Mouse (Mus musculus): ENCODE results near the gene Hsd17b14. TPM values are rescaled to one million over a fixed set of nuclear protein-coding genes. Genes with fewer than 3 reads are reported as not detected.

Gene Hsd17b14
- polyA plus RNA-seq, 1 experiment from 2014 or later = 0.52 TPM

DNA sequence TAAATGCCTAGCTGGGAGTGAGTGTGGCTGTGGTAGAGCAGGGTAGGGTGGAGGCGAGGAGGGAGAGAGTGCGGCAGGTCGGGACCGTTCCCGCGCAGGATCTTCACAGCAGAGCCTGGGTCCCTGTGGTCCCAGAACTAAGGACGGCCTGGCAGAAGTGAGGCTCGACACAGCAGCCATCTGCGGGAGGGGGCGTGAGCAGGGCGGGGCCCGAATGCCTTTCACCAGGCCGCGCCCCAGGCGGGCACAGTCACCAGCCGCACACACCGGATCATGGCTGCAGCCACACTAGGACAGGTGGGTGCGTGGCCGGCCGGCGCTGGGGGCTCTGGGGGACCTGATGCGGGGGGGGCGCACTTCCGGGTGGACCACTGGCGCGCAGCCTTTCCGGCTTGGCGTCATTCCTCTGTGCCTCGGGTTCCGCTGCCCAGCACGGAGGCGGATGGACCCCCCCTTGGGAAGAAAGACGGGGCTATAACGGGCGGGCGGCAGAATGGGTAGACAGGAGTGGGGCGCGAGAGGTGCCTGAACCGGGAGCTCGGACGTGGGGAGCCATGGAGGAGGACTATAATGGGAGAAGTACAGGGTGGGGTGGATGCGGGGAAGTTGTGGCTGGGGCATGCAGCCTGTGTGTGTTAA, 15.5 kb downstream of the Hsd17b14 start, which contains the start of gene Bcat2:
TSS of gene Bcat2 (plus strand) at position 51 of the 639 bp plus-strand sequence.
- H3K4me1 ChIP-seq (replicated peaks) = peaks cover 35% of the 10 kb centered on the region
- peak within 1 kb of the TSS; percentile 69 for H3K4me3 ChIP-seq
- 3% methylated on average over 42 of the region's 42 CpGs for WGBS
- H3K27me3 ChIP-seq = no peaks in the 10 kb centered on the region
- H3K36me3 ChIP-seq = no peaks in the 10 kb centered on the region
- peak within 1 kb of the TSS; percentile 90 for H3K9ac ChIP-seq
- no peaks in the 10 kb centered on the region for H3K9me3 ChIP-seq
- peak within 1 kb of the TSS; percentile 70 for H3K4me2 ChIP-seq
- ATAC-seq (ENCODE audit: low read depth) = peak; percentile 61; the same call in 1 of the 2 replicates
- peak within 1 kb of the TSS; percentile 89 for H3K27ac ChIP-seq (replicated peaks)

DNA sequence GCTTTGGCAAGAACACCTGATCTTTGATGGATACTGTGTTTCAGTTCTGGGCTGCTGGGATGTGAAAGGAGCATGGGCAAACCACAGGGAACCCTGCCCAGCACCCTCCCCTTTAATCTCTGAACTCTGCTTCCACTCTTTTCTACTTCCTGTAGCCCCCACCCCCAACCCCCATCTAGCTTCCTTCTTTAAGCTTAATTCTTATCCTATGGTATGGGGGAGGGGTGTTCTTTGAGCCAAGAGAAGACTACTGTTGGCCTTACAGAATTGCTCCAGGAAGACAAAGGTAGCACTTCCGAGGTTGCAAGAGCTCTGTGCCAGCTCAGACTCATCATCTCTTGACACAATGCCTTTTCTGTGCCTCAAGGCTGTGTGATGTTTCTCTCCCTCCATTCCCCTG, 17.3 kb downstream of the Hsd17b14 start:
- no peak overlapping the region for H3K4me3 ChIP-seq
- H3K27ac ChIP-seq (replicated peaks) = no peak overlapping the region
- no peak for ATAC-seq (ENCODE audit: low read depth)
- 56% methylated on average over 1 of the region's 1 CpGs for WGBS
- H3K27me3 ChIP-seq = no peaks in the 10 kb centered on the region
- H3K4me1 ChIP-seq (replicated peaks) = peaks cover 35% of the 10 kb centered on the region
- peaks cover 14% of the 10 kb centered on the region for H3K36me3 ChIP-seq
- no peaks in the 10 kb centered on the region for H3K9me3 ChIP-seq
- no peak overlapping the region for H3K9ac ChIP-seq
- 0 out of 2 replicates have a peak overlapping the region, but pooled peaks have one; percentile 70 for H3K4me2 ChIP-seq

DNA sequence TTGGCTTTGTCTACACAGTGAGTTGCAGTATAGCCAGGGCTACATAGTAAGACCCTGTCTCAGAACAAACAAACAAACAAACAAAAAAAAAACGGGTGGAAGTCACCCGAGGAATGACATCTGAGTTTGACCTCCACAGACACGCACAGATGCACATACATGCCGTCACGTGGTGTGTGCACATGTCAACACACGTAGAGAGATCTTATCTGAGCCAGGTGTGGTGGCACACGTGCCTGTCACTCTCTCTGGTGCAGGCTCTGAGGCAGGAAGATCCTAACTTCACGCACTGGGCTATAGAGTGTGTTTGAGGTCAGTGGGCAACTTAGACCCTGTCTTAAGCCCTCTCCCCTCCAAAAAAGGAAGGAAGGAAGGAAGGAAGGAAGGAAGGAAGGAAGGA, 19.3 kb downstream of the Hsd17b14 start:
- Histone ChIP-seq H3K9ac (no peak overlapping the region), H3K36me3 (peaks cover 19% of the 10 kb centered on the region), H3K27ac (replicated peaks) (no peak overlapping the region), H3K4me2 (no peak overlapping the region), H3K27me3 (no peaks in the 10 kb centered on the region), H3K4me1 (replicated peaks) (peaks cover 19% of the 10 kb centered on the region), H3K9me3 (no peaks in the 10 kb centered on the region), H3K4me3 (no peak overlapping the region)
- WGBS = 86% methylated on average over 8 of the region's 8 CpGs
- ATAC-seq (ENCODE audit: low read depth) = no peak

DNA sequence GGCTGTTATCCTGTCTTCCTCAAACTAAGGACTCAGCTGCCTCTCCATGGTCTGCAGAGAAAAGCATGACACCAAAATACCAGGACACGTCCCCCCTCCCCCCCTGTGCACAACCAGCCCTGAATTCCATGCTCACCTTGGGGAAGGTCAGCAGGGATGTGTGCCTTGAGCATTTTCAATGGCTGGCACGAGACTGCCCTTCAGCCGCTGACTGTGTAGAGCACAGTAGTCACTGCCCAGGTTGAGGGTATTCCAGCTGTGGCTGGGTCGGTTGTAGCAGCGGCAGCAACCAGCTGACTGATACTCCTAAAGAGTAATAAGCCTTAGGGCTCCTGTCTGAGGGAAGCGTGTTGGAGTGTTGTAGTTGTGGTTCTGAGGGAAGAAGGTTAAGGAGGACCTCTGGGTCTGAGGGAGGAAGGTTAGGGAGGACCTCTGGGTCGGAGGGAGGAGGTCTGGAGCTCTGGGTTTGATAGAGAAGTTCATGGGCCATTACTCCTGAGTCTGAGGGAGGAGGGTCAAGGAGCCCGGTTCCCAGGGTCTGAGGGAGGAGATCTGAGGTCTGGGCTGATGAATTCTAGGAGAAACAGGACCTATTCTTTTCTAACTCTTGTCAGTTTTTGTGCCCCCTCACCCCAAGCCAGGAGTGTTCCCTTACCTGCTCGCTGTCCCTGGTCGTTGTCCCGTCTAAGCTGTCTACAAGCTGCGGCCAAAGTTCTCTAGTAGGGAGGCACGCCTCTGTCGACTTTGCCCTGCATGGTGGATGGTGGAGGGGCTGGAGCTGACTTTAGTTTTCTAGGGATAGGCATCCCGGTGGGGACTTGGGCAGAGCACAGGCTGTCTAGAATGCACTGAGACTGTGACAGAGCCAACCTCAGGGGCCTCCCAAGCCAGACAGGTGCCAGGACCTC, 20.0 kb downstream of the Hsd17b14 start:
- no peak overlapping the region for H3K4me2 ChIP-seq
- WGBS = 86% methylated on average over 15 of the region's 15 CpGs
- ATAC-seq (ENCODE audit: low read depth) = no peak
- no peak overlapping the region for H3K27ac ChIP-seq (replicated peaks)
- no peak overlapping the region for H3K4me3 ChIP-seq
- H3K9ac ChIP-seq = 0 out of 2 replicates have a peak overlapping the region, but pooled peaks have one; percentile 26
- no peaks in the 10 kb centered on the region for H3K27me3 ChIP-seq
- H3K36me3 ChIP-seq = peaks cover 19% of the 10 kb centered on the region
- H3K4me1 ChIP-seq (replicated peaks) = peaks cover 17% of the 10 kb centered on the region
- no peaks in the 10 kb centered on the region for H3K9me3 ChIP-seq

DNA sequence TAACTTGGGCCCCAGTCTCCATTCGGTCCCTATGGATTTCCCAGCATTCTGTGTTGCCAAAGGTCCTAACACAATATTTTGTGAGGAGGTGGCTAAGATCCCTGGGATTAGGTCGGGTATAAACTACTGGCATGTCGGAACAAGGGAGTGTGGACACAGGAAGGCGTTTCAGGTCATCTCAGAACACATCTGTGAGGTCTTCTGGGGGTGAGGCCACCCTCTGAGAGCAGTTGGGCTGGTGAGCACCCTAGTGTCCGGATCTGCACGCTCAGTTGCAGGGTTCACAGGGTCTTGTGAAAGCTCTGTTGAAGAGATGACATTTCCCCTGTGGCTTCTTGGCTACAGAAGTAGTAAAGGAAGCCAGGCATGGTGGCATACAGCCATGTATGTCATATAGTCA, 31.2 kb downstream of the Hsd17b14 start:
- Histone ChIP-seq H3K36me3 (peaks cover 32% of the 10 kb centered on the region), H3K9ac (no peak overlapping the region), H3K4me3 (no peak overlapping the region), H3K27me3 (no peaks in the 10 kb centered on the region), H3K9me3 (no peaks in the 10 kb centered on the region), H3K27ac (replicated peaks) (no peak overlapping the region), H3K4me2 (no peak overlapping the region), H3K4me1 (replicated peaks) (peaks cover 4% of the 10 kb centered on the region; the same call in 1 of the 2 replicates)
- 91% methylated on average over 6 of the region's 6 CpGs for WGBS
- ATAC-seq (ENCODE audit: low read depth) = no peak

DNA sequence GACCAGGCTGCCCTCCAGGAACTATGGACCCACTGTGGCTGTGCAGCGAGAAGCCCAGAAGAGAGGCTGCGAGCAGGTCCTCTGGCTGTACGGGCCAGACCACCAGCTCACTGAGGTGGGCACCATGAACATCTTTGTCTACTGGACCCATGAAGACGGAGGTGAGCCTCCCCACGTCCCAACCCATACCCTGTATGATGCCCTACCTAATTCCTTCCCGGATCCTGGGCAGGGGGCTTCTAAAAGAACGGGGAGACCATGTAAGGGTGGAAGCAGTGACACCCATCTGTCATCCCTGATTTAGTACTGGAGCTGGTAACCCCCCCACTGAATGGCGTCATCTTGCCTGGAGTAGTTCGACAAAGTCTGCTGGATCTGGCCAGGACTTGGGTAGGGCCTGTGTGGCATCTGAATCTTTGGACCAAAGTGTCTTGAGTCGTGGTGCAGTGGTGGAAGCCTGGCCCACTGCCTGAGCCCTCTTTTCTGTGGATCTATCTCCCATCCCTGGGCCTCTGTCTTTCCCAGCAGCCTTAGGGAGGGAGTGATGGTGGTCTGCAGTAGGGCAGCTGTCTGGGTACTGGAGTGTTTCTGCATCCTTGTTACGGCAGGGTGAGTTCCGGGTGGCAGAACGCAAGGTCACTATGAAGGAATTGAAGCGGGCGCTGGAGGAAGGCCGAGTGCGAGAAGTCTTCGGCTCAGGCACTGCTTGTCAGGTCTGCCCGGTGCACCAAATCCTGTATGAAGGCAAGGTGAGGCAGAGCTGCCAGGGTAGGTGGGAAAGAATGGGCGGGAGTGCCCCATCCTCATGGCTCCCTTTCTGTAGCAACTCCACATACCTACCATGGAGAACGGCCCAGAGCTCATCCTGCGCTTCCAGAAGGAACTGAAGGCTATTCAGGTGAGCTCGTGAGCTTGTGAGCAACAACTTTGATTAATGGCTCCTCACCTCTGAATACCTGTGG, 33.2 kb downstream of the Hsd17b14 start:
- Histone ChIP-seq H3K4me2 (no peak overlapping the region), H3K4me3 (no peak overlapping the region), H3K4me1 (replicated peaks) (peaks cover 4% of the 10 kb centered on the region; the same call in 1 of the 2 replicates), H3K27me3 (no peaks in the 10 kb centered on the region), H3K9ac (no peak overlapping the region), H3K9me3 (no peaks in the 10 kb centered on the region), H3K27ac (replicated peaks) (no peak overlapping the region), H3K36me3 (peaks cover 21% of the 10 kb centered on the region)
- no peak for ATAC-seq (ENCODE audit: low read depth)
- WGBS = 92% methylated on average over 23 of the region's 23 CpGs

DNA sequence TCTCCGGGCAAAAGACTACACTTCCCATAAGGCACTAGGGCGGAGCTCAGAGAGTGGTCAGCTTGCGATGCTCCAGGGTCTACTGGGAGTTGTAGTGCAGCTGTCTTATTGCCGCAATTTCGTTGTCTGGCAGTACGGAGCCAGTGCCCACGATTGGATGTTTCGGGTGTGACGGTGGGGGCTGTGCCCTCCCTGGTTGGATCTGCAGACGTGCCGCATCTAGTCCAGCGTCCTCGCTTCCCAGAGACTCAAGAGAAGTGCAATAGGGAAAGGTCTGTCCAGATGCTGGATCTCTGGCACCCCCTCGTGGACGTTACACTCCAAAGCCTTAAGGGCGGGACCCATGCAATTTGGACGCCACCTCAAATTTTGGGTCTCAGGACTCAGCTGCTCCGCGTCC, 34.5 kb downstream of the Hsd17b14 start:
- H3K27ac ChIP-seq (replicated peaks) = peak overlapping the region; percentile 68
- peaks cover 18% of the 10 kb centered on the region for H3K36me3 ChIP-seq
- WGBS = 5% methylated on average over 19 of the region's 19 CpGs

DNA sequence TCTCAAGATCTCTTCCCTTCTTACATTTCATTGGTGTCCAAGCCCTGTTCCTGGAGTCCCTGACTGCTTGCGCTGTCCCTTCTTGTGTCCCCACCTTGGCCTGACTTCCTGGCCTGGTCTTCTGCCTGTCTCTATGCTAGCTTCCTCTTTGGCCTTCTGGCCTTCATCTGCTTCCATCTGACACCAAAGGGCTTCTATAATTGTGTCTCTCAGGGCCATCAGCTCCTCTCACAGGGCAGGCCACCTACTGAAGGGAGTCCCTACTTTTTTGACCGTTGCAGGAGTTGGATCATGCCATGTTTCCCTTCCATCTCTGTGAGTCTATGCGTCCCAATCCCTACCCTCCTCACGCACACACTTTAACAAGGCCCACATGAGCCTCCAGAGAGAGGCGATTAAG, 35.2 kb downstream of the Hsd17b14 start:
- Histone ChIP-seq H3K27me3 (no peaks in the 10 kb centered on the region), H3K4me1 (replicated peaks) (peaks cover 4% of the 10 kb centered on the region; the same call in 1 of the 2 replicates), H3K4me2 (no peak overlapping the region), H3K9me3 (no peaks in the 10 kb centered on the region), H3K9ac (no peak overlapping the region), H3K27ac (replicated peaks) (peak overlapping the region; percentile 68; the same call in 1 of the 2 replicates), H3K4me3 (no peak overlapping the region), H3K36me3 (peaks cover 13% of the 10 kb centered on the region)
- ATAC-seq (ENCODE audit: low read depth) = no peak
- WGBS = 93% methylated on average over 5 of the region's 5 CpGs

More for the DNA sequence above, 34.5 kb downstream of the Hsd17b14 start:
- Histone ChIP-seq H3K4me3 (peak overlapping the region; percentile 39), H3K9ac (peak overlapping the region; percentile 67), H3K4me1 (replicated peaks) (peaks cover 4% of the 10 kb centered on the region; the same call in 1 of the 2 replicates), H3K4me2 (peak overlapping the region; percentile 62), H3K27me3 (no peaks in the 10 kb centered on the region), H3K9me3 (no peaks in the 10 kb centered on the region)
- ATAC-seq (ENCODE audit: low read depth) = peak; percentile 99

DNA sequence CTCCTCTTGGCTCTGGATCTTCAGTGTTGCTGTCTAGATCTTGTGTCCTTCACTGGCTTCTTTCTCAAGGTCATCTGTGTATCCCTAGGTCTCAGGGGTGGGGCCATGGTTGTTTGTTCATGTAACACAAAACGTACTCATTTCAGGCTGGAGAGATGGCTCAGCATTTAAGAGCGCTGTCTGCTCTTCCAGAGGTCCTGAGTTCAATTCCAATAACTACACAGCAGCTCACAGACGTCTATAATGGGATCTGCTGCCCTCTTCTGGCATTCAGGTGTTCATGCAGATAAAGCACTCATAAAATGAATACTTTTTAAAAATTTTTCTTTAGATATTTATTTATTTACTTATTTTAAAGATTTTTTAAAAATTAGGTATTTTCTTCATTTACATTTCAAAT, 36.2 kb downstream of the Hsd17b14 start:
- no peaks in the 10 kb centered on the region for H3K9me3 ChIP-seq
- H3K27ac ChIP-seq (replicated peaks) = no peak overlapping the region
- no peak overlapping the region for H3K4me3 ChIP-seq
- H3K4me2 ChIP-seq = no peak overlapping the region
- peaks cover 4% of the 10 kb centered on the region for H3K36me3 ChIP-seq
- 69% methylated on average over 3 of the region's 3 CpGs for WGBS
- no peak overlapping the region for H3K9ac ChIP-seq
- no peaks in the 10 kb centered on the region for H3K27me3 ChIP-seq
- ATAC-seq (ENCODE audit: low read depth) = no peak
- peaks cover 4% of the 10 kb centered on the region; the same call in 1 of the 2 replicates for H3K4me1 ChIP-seq (replicated peaks)

DNA sequence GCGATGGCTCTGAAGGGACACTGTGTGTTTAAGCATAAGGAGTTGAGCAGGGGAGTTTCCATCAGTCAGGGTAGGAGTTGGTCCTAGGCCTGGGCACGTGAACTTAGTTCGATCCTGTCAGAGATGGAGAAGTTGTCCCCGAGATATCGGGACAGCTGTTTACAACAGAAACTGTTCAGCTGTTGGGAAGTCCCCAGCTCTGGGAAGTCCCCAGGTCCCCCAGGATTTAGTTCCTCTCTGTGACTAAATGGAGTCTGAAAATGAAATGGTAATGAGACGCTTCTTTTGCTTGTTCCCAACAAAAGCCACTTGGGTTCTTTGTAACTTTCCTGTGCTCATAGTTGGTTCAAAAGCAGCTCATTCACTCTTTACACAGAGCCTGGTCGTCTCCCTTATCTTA, 37.2 kb downstream of the Hsd17b14 start:
- no peaks in the 10 kb centered on the region for H3K9me3 ChIP-seq
- ATAC-seq (ENCODE audit: low read depth) = no peak
- no peaks in the 10 kb centered on the region for H3K36me3 ChIP-seq
- no peak overlapping the region for H3K27ac ChIP-seq (replicated peaks)
- H3K27me3 ChIP-seq = no peaks in the 10 kb centered on the region
- 80% methylated on average over 7 of the region's 7 CpGs for WGBS
- H3K4me1 ChIP-seq (replicated peaks) = peaks cover 4% of the 10 kb centered on the region; the same call in 1 of the 2 replicates
- H3K4me2 ChIP-seq = no peak overlapping the region
- H3K9ac ChIP-seq = no peak overlapping the region
- H3K4me3 ChIP-seq = no peak overlapping the region

DNA sequence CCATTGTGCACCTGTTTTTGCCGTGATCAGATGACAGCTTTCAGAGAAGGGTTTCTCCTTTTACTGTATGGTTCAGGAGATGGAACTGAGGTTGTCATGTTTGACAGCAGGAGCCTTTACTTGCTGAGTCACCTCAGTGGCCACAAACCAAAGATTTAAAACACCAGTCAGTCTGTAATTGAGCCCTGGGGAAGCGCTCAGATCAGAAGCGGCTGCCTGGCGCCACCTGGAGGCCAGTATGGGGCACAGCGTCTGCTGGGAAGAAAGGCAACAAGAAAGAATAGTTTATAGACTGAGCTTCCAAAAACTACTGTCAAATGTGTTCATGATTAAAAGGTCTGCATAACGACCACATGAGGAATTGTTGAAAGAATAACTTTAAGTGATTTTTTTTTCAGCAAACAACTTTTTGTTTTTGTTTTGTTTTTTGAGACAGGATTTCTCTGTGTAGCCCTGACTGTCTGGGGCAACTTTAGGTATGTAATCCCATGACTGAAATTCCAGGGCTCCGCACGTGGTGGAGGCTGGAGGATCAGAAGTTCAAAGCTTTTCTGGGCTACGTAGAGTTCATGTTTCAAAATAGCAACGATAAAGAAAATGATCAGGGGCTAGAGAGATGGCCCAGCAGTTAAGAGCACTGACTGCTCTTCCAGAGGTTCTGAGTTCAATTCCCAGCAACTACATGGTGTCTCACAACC, 38.6 kb downstream of the Hsd17b14 start:
- no peak overlapping the region for H3K27ac ChIP-seq (replicated peaks)
- 27% methylated on average over 10 of the region's 10 CpGs for WGBS
- H3K36me3 ChIP-seq = no peaks in the 10 kb centered on the region

More for the DNA sequence above, 38.6 kb downstream of the Hsd17b14 start:
- Histone ChIP-seq H3K27me3 (no peaks in the 10 kb centered on the region), H3K4me1 (replicated peaks) (peaks cover 4% of the 10 kb centered on the region; the same call in 1 of the 2 replicates), H3K9me3 (no peaks in the 10 kb centered on the region), H3K4me3 (no peak overlapping the region), H3K4me2 (no peak overlapping the region), H3K9ac (no peak overlapping the region)
- ATAC-seq (ENCODE audit: low read depth) = no peak
